Mouse (Mus musculus) liver, embryonic 14.5 days (tissue): ENCODE results near the gene Impad1. TPM values are rescaled to one million over a fixed set of nuclear protein-coding genes. Genes with fewer than 3 reads are reported as not detected.

Source experiments
- ATAC-seq: fragments of 200-750 bp; cut with Nextera tagmentation; 2 replicates; pipeline ENCODE4 v1.8.0; 2017; ENCODE audit warnings: moderate number of reproducible peaks, mild to moderate bottlenecking, moderate library complexity; ENCODE audit not compliant: insufficient read depth
- DNase-seq, 3 experiments: peaks; one replicate each; pipeline ENCODE4 v3.0.0-alpha.2; 2012 to 2013; ENCODE audit warnings: low read depth in 3 of 3, low spot score in 3 of 3
- H3K27ac ChIP-seq: fragments of 300-500 bp; sonication (generic); 2 replicates; pipeline ENCODE4 v1.5.1; 2014; ENCODE audit warnings: moderate library complexity, mild to moderate bottlenecking, control low read depth, inconsistent platforms
- H3K27me3 ChIP-seq: fragments of 300-500 bp; sonication (generic); 2 replicates; pipeline ENCODE4 v1.6.1; 2014; ENCODE audit warnings: mild to moderate bottlenecking, low read length, moderate library complexity; ENCODE audit not compliant: control insufficient read depth, insufficient read depth
- H3K36me3 ChIP-seq: fragments of 300-500 bp; sonication (generic); replicated peaks from 2 replicates; pipeline ENCODE4 v1.6.1; 2014; ENCODE audit warnings: low read depth; ENCODE audit not compliant: control insufficient read depth, insufficient read depth
- H3K4me1 ChIP-seq, 2 experiments: fragments of 200-500 bp in 1 of 2; fragments of 300-500 bp in 1 of 2; sonication (generic) in 1 of 2; replicated peaks; 2 replicates each; pipeline ENCODE4 v1.6.1; 2012 to 2014; ENCODE audit warnings: antibody characterized with exemption in 1 of 2, inconsistent platforms in 1 of 2, low read length in 1 of 2; ENCODE audit not compliant: control insufficient read depth in 2 of 2, insufficient read depth in 2 of 2
- H3K4me2 ChIP-seq: fragments of 300-500 bp; sonication (generic); 2 replicates; pipeline ENCODE4 v1.6.1; 2014; ENCODE audit warnings: low read depth, mild to moderate bottlenecking, control low read depth, moderate library complexity
- H3K4me3 ChIP-seq, 2 experiments: fragments of 200-500 bp in 1 of 2; fragments of 300-500 bp in 1 of 2; sonication (generic) in 1 of 2; 2 replicates each; pipeline ENCODE4 v1.5.1; 2012 to 2014; ENCODE audit warnings: low read depth in 2 of 2, low read length in 2 of 2, mild to moderate bottlenecking in 2 of 2, control low read depth in 1 of 2, inconsistent platforms in 1 of 2, moderate library complexity in 1 of 2; ENCODE audit not compliant: insufficient read depth in 1 of 2
- H3K9ac ChIP-seq: fragments of 300-500 bp; sonication (generic); replicated peaks from 2 replicates; pipeline ENCODE4 v1.6.1; 2014; ENCODE audit warnings: mild to moderate bottlenecking, control low read depth, moderate library complexity
- H3K9me3 ChIP-seq: fragments of 300-500 bp; sonication (generic); 2 replicates; pipeline ENCODE4 v1.6.1; 2016; ENCODE audit warnings: low read length, mixed read lengths; ENCODE audit not compliant: control insufficient read depth
- CTCF ChIP-seq: IDR thresholded peaks from 2 replicates; pipeline ENCODE4 v1.5.1; 2016; ENCODE audit warnings: antibody characterized with exemption, low read depth, control low read depth
- EP300 ChIP-seq: IDR thresholded peaks from 2 replicates; pipeline ENCODE4 v1.6.1; 2016; ENCODE audit warnings: antibody characterized with exemption, low read depth
- WGBS: fragments of 180-500 bp; shearing (Covaris S2); extraction: QIAGEN DNeasy Blood & Tissue Kit; methylation state at CpG from one replicate; pipeline ENCODE4 v1.1.7; 2014; ENCODE audit not compliant: insufficient replicate concordance; 5-methylcytosine and 5-hydroxymethylcytosine counted together
- polyA plus RNA-seq, 2 experiments: library from polyadenylated mRNA; depleted of rRNA in 1 of 2; stranded (reverse) in 1 of 2; unstranded in 1 of 2; fragments of >200 nt; fragmentation: Nextera tagmentation in 1 of 2; extraction: Ambion mirVana in 1 of 2; gene quantifications; 2 replicates each; pipeline versions ENCODE4 v1.2.1 to v1.2.3; 2012 to 2014

The Impad1 gene
- 3.6 and 4.6 TPM in 2 replicates for polyA plus RNA-seq (2012; rRNA removed)
- polyA plus RNA-seq (2014; fragmentation: Nextera tagmentation; extraction: Ambion mirVana) = 7.1 and 7.9 TPM in 2 replicates

DNA sequence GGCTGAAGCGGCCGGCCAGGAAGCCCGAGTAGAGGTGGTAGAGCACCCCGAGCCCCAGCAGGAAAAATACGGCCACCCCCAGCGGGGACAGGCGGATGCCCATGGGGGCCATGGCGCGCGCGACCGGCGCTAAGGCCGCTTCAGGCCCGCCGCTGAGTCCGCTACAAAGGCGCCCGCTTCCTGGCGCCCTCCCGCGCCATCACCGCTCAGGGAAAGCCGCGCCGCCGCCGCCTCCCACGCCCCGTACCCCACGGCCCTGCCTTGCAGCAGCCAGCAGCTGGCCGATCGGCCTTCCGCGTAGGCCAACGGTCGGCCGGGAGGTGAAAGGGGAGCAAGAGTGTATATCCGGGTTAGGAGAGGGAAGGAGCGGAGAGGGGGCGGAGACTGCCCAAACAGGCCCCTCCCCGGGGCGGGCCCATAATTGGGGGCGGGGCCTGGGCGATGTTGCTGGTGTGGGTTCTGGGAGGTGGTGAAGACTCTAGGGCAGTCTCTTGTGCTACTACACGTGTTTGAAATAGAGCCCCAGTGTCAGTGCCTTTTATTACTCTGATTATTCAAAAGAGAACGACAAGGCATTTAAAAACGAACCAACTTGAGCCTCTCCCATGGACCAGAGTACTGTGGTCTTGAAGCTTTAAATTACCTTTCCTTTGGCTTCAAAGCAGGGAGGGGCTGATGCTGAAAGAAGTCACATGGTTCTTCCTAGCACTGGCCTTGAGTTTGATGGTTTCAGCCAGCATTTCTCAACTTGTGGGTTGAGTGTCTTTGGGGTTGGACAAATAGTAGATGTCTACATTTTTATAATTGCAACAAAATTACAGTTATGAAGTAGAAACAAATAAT, at the start of gene Impad1:
TSS of gene Impad1 (minus strand) at position 364 of the 843 bp plus-strand sequence.
- Histone ChIP-seq H3K27me3 (no peaks in the 10 kb centered on the region), H3K4me3 (peak within 1 kb of the TSS; percentile 87 to 93), H3K27ac (peak within 1 kb of the TSS; percentile 65), H3K36me3 (no peaks in the 10 kb centered on the region), H3K4me2 (peak within 1 kb of the TSS; percentile 80), H3K9ac (peak within 1 kb of the TSS; percentile 92), H3K4me1 (peaks cover 4 to 14% of the 10 kb centered on the region in 2 experiments), H3K9me3 (no peaks in the 10 kb centered on the region)
- TF ChIP-seq EP300 (no peak), CTCF (no peak)
- DNase-seq (peak; percentile 58 to 75 (median 68)), ATAC-seq (peak; percentile 89)
- under 1% methylated on average over 47 of the region's 48 CpGs for WGBS

- no peak overlapping the region for H3K27ac ChIP-seq
- ATAC-seq (no peak), DNase-seq (no peak)
- TF ChIP-seq CTCF (no peak), EP300 (no peak)
- H3K4me2 ChIP-seq = no peak overlapping the region
- no peaks in the 10 kb centered on the region for H3K4me1 ChIP-seq
- H3K27me3 ChIP-seq = no peaks in the 10 kb centered on the region
- 26% methylated on average over 1 of the region's 1 CpGs for whole genome bisulfite sequencing
- H3K9me3 ChIP-seq = no peaks in the 10 kb centered on the region
- no peaks in the 10 kb centered on the region for H3K36me3 ChIP-seq
- H3K9ac ChIP-seq = no peak overlapping the region
- no peak overlapping the region for H3K4me3 ChIP-seq
These were observed 47.0 kb upstream of the Impad1 start for GRCm38 (mm10) chr4:4840145-4840544.

- H3K9ac ChIP-seq = no peak overlapping the region
- no peaks in the 10 kb centered on the region for H3K27me3 ChIP-seq
- DNase-seq (no peak), ATAC-seq (no peak)
- H3K27ac ChIP-seq = no peak overlapping the region
- TF ChIP-seq CTCF (no peak), EP300 (no peak)
- no peak overlapping the region for H3K4me3 ChIP-seq
- no peaks in the 10 kb centered on the region for H3K9me3 ChIP-seq
- 49% methylated on average over 5 of the region's 5 CpGs for WGBS
- H3K36me3 ChIP-seq = no peaks in the 10 kb centered on the region
- H3K4me2 ChIP-seq = no peak overlapping the region
- H3K4me1 ChIP-seq = no peaks in the 10 kb centered on the region
These were observed 40.7 kb upstream of the Impad1 start for GRCm38 (mm10) chr4:4833789-4834295.

DNA sequence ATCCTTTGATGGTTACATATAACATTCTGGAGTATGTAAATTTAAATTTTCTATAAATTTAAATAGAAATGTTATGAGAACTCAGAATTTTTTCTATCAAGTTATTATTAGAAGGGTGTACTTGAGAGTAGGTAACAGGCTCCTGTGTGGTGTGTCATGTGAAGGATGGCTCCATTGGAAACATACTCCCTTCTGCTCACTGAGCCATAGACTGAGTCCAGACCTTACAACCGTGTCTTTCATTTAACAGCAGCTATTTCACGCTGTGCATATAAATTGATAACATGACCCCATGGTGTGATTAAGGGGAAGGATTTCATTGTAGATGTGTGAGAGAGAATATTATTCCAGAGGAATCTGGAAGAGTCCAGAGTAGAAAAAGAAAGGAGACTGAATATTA, 35.0 kb upstream of the Impad1 start:
- DNase-seq (no peak), ATAC-seq (no peak)
- H3K4me2 ChIP-seq = no peak overlapping the region
- no peaks in the 10 kb centered on the region for H3K9me3 ChIP-seq
- H3K27me3 ChIP-seq = no peaks in the 10 kb centered on the region
- H3K27ac ChIP-seq = no peak overlapping the region
- H3K4me3 ChIP-seq = no peak overlapping the region
- no peaks in the 10 kb centered on the region for H3K4me1 ChIP-seq
- H3K36me3 ChIP-seq = no peaks in the 10 kb centered on the region
- TF ChIP-seq EP300 (no peak), CTCF (no peak)
- H3K9ac ChIP-seq = no peak overlapping the region
- WGBS = 47% methylated on average over 2 of the region's 2 CpGs

- ATAC-seq = no peak
- Histone ChIP-seq H3K4me2 (no peak overlapping the region), H3K9me3 (no peaks in the 10 kb centered on the region), H3K4me3 (no peak overlapping the region), H3K9ac (no peak overlapping the region), H3K36me3 (no peaks in the 10 kb centered on the region), H3K27me3 (no peaks in the 10 kb centered on the region), H3K4me1 (no peaks in the 10 kb centered on the region), H3K27ac (no peak overlapping the region)
- TF ChIP-seq EP300 = no peak
- TF ChIP-seq CTCF = no peak
- DNase-seq = no peak
- WGBS = 48% methylated on average over 1 of the region's 1 CpGs
These were observed 29.0 kb upstream of the Impad1 start for GRCm38 (mm10) chr4:4822119-4822518.
